Mouse (Mus musculus): Measurements from ENCODE around the gene Tlr11. TPM values are rescaled to one million over a fixed set of nuclear protein-coding genes. Genes with fewer than 3 reads are reported as not detected.

Gene Tlr11
- total RNA-seq (2014; fragmentation: Nextera tagmentation) (not detected in 2 replicates), total RNA-seq (2017) (0.11 TPM in 1 of 2 replicates, not detected in the other)

DNA sequence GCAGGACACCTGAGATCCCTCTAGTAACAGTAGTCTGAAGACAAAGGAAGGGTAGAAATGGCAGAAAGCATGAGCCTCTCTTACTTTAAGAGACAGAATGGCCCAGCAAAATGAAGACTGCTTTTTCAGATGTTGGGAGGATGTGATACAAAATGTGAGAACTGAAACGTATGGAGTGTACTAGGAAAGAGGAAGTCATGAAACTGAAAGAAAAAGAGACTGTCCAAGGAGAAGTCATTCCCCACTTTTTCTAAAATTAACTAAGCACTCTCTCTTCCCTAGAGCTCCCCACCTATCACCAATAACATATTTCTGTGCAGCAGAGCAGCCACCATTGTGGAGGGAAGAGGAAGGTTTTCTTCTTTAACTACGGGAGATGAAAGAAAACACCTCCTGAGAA lies at the start of gene Tlr11:
TSS of gene Tlr11 (plus strand) at position 322 of the 400 bp plus-strand sequence.
- no peak for ATAC-seq (replicated peaks; ENCODE audit: low FRiP score, low TSS enrichment, poor library complexity, severe bottlenecking)

DNA sequence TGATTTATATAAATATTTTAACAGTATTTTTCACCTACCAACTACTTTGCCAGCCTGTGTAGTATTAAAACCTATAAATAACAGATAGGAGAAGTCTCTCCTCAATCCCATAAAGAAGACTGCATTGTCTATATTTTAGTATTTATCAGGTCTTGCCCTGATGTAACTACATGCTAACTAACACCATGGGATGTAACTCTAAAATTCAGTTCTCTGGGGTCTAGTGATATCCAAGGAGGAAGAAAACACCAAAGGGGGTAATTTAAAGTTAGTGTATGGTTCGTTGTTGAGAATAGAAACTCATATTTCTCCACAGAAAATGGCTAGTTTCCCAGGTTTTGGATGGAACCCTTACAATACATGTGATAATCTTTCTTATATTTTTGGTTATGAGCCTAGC lies 31.1 kb upstream of the Tlr11 start, which contains the start of gene Olfr734:
TSS of gene Olfr734 (minus strand) at position 101 of the 400 bp plus-strand sequence.
- no peak for ATAC-seq (replicated peaks; ENCODE audit: low FRiP score, low TSS enrichment, poor library complexity, severe bottlenecking)

DNA sequence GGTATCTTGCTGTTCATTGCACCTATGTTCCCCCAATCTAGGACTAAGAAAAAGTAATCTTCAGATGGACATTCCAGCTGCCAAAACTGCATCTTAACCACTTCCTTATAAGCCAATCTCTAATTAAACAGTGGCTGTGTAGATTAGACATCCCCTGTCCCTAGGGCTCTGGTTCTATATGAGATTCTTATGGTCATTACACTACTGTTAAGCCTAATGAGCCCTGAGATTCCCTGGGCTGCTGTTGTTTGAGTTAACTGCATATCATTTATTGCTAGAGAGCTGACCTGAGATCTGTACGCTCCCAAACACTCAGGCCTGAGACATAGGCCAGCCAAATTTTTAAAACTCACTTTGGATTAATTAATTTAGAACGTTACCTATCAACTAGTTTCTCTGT lies 8.9 kb upstream of the Tlr11 start, which contains the start of gene Olfr735:
TSS of gene Olfr735 (minus strand) at position 77 of the 400 bp plus-strand sequence.
- ATAC-seq (replicated peaks; ENCODE audit: low FRiP score, low TSS enrichment, poor library complexity, severe bottlenecking), result no peak

DNA sequence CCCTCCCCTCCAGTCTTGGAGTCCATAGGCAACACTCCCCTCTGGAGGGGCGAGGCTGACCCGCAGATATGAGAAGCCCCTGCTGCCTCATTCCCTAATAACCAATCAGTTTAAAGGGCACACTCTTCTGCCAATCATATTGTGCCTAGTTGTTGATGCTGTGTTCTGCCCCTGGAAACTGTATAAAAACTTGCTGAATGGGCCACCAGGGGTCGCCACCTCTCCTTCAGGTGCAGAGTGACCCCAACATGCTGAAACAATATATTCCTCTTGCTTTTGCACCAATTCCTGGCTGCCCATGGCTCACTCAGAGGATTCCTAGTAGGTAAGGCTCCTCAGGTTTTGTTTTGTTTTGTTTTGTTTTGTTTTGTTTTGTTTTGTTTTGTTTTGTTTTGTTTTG lies 5.3 kb upstream of the Tlr11 start:
- no peak for ATAC-seq (replicated peaks; ENCODE audit: low FRiP score, low TSS enrichment, poor library complexity, severe bottlenecking)

DNA sequence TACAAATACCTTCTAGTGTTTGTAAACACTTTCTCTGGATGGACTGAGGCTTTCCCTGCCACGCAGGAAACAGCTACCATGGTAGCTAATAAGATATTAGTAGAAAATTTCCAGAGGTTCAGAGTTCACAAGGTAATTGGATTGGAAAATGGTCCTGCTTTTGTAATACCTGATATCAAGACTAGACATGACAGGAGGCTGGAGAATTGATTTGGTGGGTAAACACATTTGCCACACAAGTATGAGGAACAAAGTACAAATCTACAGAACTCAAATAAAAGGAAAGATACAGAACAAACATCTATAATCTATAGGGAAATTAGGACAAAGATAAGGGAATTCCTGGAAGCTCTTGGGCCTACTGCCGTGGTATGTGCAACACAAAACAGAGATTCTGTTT lies 989 bp upstream of the Tlr11 start:
- no peak for ATAC-seq (replicated peaks; ENCODE audit: low FRiP score, low TSS enrichment, poor library complexity, severe bottlenecking)

DNA sequence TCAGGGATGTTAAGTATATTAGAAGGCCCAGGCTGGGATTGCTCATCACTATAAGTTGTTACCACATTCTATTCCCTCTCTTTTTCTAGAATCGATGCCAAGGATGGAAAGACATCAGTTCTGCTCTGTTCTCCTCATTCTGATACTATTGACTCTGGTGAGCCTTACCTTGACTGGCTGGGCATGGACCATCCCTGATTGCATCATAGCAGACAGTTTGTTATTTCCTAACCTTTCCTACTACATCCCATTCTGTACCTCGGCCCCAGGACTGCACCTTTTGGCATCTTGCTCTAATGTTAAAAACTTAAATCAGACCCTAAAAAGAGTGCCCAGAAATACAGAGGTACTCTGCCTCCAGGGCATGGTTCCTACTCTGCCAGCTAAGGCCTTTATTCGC lies 2.8 kb downstream of the Tlr11 start:
- ATAC-seq (replicated peaks; ENCODE audit: low FRiP score, low TSS enrichment, poor library complexity, severe bottlenecking), result no peak

DNA sequence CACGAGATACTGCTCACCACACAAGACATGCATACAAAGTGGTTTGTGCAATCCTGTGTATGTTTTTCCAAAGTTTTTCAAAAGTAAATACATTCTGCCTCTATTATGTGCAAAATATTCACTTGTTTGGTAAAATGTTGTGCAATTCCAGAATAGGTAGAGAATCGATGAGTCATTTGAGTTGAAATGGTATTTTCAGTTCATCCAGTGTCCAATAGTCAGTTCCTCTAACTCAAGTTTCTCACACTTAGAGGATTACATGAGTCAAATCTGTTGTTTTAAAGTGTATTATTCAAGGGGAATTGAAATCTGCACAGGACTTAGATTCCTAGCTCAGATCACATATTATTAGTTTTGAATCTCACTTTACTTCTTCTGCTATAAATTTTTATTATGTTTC lies 5.8 kb downstream of the Tlr11 start:
- no peak for ATAC-seq (replicated peaks; ENCODE audit: low FRiP score, low TSS enrichment, poor library complexity, severe bottlenecking)

DNA sequence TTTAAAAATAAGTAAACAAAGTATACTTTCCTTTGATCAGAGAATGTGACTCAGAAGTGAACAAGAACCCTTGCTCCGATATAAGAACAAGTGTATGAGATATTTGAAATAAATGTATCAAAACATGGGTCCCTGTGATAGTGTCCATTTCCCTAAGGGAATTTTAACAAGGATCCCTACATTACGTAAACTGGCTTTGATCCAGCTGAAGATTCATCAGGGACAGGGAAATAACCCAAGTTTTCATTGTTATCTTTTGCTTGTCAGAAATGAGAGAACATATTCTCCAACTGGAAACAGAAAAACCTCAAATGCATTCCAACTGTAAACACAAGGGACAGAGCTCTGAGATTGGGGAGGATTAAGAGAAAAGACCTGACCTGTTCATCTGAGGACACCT lies 23.1 kb downstream of the Tlr11 start, which contains the start of gene Olfr736:
TSS of gene Olfr736 (plus strand) at position 301 of the 400 bp plus-strand sequence.
- no peak for ATAC-seq (replicated peaks; ENCODE audit: low FRiP score, low TSS enrichment, poor library complexity, severe bottlenecking)

DNA sequence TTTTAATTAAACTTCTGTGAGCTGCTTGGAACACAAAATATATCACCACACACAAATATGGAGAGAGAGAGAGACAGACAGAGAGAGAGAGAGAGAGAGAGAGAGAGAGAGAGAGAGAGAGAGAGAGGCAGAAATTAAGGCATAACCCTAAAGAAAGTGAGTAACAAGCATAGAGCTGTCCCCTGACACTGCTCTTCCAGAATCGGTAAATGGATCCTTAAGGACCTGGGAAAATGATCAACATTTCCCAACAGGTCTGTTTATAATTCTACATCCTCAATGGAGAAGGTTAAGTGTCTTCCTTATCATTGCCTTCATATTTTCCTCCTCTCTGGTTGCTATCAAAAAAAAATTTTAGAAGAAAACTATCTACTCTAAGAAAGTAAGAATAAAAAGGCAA lies 49.6 kb downstream of the Tlr11 start, which contains the start of gene Olfr738:
TSS of gene Olfr738 (plus strand) at position 301 of the 400 bp plus-strand sequence.
- ATAC-seq (replicated peaks; ENCODE audit: low FRiP score, low TSS enrichment, poor library complexity, severe bottlenecking), result no peak

Other genes with a start within 250 kb of the Tlr11 start
- gene Olfr727, start 234.7 kb upstream of the Tlr11 start, total RNA-seq (2014; fragmentation: Nextera tagmentation), result not detected in 2 replicates
- not detected in 2 replicates for gene Olfr727, start 234.7 kb upstream of the Tlr11 start, total RNA-seq (2017)
- not detected in 2 replicates for gene Olfr728, start 215.2 kb upstream of the Tlr11 start, total RNA-seq (2014; fragmentation: Nextera tagmentation)
- gene Olfr728, start 215.2 kb upstream of the Tlr11 start, total RNA-seq (2017), result not detected in 2 replicates
- not detected in 2 replicates for gene Olfr729, start 205.0 kb upstream of the Tlr11 start, total RNA-seq (2014; fragmentation: Nextera tagmentation)
- gene Olfr729, start 205.0 kb upstream of the Tlr11 start, total RNA-seq (2017), result not detected in 2 replicates
- gene Olfr730, start 169.7 kb upstream of the Tlr11 start, total RNA-seq (2014; fragmentation: Nextera tagmentation), result not detected in 2 replicates
- not detected in 2 replicates for gene Olfr730, start 169.7 kb upstream of the Tlr11 start, total RNA-seq (2017)
- not detected in 2 replicates for gene Olfr731, start 116.0 kb upstream of the Tlr11 start, total RNA-seq (2014; fragmentation: Nextera tagmentation)
- not detected in 2 replicates for gene Olfr731, start 116.0 kb upstream of the Tlr11 start, total RNA-seq (2017)
- not detected in 2 replicates for gene Olfr732, start 73.7 kb upstream of the Tlr11 start, total RNA-seq (2014; fragmentation: Nextera tagmentation)
- not detected in 2 replicates for gene Olfr732, start 73.7 kb upstream of the Tlr11 start, total RNA-seq (2017)
- not detected in 2 replicates for gene Olfr733, start 56.4 kb upstream of the Tlr11 start, total RNA-seq (2014; fragmentation: Nextera tagmentation)
- not detected in 2 replicates for gene Olfr733, start 56.4 kb upstream of the Tlr11 start, total RNA-seq (2017)
- gene Olfr734, start 31.2 kb upstream of the Tlr11 start, total RNA-seq (2014; fragmentation: Nextera tagmentation), result not detected in 2 replicates
- not detected in 2 replicates for gene Olfr734, start 31.2 kb upstream of the Tlr11 start, total RNA-seq (2017)
- gene Olfr735, start 9.0 kb upstream of the Tlr11 start, total RNA-seq (2014; fragmentation: Nextera tagmentation), result not detected in 2 replicates
- not detected in 2 replicates for gene Olfr735, start 9.0 kb upstream of the Tlr11 start, total RNA-seq (2017)
- not detected in 2 replicates for gene Olfr736, start 23.2 kb downstream of the Tlr11 start, total RNA-seq (2014; fragmentation: Nextera tagmentation)
- not detected in 2 replicates for gene Olfr736, start 23.2 kb downstream of the Tlr11 start, total RNA-seq (2017)
- gene Olfr738, start 49.7 kb downstream of the Tlr11 start, total RNA-seq (2014; fragmentation: Nextera tagmentation), result not detected in 2 replicates
- not detected in 2 replicates for gene Olfr738, start 49.7 kb downstream of the Tlr11 start, total RNA-seq (2017)
- not detected in 2 replicates for gene Olfr739, start 60.7 kb downstream of the Tlr11 start, total RNA-seq (2014; fragmentation: Nextera tagmentation)
- gene Olfr739, start 60.7 kb downstream of the Tlr11 start, total RNA-seq (2017), result not detected in 2 replicates
- gene Olfr740, start 87.6 kb downstream of the Tlr11 start, total RNA-seq (2014; fragmentation: Nextera tagmentation), result not detected in 2 replicates
- not detected in 2 replicates for gene Olfr740, start 87.6 kb downstream of the Tlr11 start, total RNA-seq (2017)
- gene Olfr741, start 114.8 kb downstream of the Tlr11 start, total RNA-seq (2014; fragmentation: Nextera tagmentation), result not detected in 2 replicates
- not detected in 2 replicates for gene Olfr741, start 114.8 kb downstream of the Tlr11 start, total RNA-seq (2017)
- gene Olfr742, start 145.7 kb downstream of the Tlr11 start, total RNA-seq (2014; fragmentation: Nextera tagmentation), result not detected in 2 replicates
- gene Olfr742, start 145.7 kb downstream of the Tlr11 start, total RNA-seq (2017), result not detected in 2 replicates
- gene Olfr743, start 163.9 kb downstream of the Tlr11 start, total RNA-seq (2014; fragmentation: Nextera tagmentation), result not detected in 2 replicates
- not detected in 2 replicates for gene Olfr743, start 163.9 kb downstream of the Tlr11 start, total RNA-seq (2017)